Mouse (Mus musculus) embryonic facial prominence, embryonic 11.5 days (tissue): ENCODE data around the gene Cphx3. TPM values are rescaled to one million over a fixed set of nuclear protein-coding genes. Genes with fewer than 3 reads are reported as not detected.
"Not testable (repeated sequence)": the region's sequence is repeated elsewhere in the genome, so short reads cannot be mapped to it uniquely, and the experiment has no call there.

Source experiments
- ATAC-seq: fragments of 200-750 bp; cut with Nextera tagmentation; replicated peaks from 2 replicates; pipeline ENCODE4 v1.8.0; 2017; ENCODE audit warnings: low read depth; ENCODE audit not compliant: insufficient number of reproducible peaks, low FRiP score, low TSS enrichment
- DNase-seq: peaks from one replicate; pipeline ENCODE4 v3.0.0-alpha.2; 2015; ENCODE audit warnings: low spot score
- H3K27ac ChIP-seq: fragments of 300-500 bp; sonication (generic); replicated peaks from 2 replicates; pipeline ENCODE4 v1.5.1; 2014; ENCODE audit warnings: mild to moderate bottlenecking, low read depth, low read length, control low read depth
- H3K27me3 ChIP-seq: fragments of 300-500 bp; sonication (generic); 2 replicates; pipeline ENCODE4 v1.6.1; 2014; ENCODE audit warnings: mild to moderate bottlenecking, low read length, moderate library complexity, mixed read lengths; ENCODE audit not compliant: control insufficient read depth, insufficient read depth
- H3K36me3 ChIP-seq: fragments of 300-500 bp; sonication (generic); replicated peaks from 2 replicates; pipeline ENCODE4 v1.6.1; 2014; ENCODE audit warnings: low read depth, mild to moderate bottlenecking, low read length, moderate library complexity, mixed read lengths; ENCODE audit not compliant: control insufficient read depth, insufficient read depth
- H3K4me1 ChIP-seq: fragments of 300-500 bp; sonication (generic); 2 replicates; pipeline ENCODE4 v1.6.1; 2014; ENCODE audit warnings: low read length, mixed read lengths; ENCODE audit not compliant: control insufficient read depth, insufficient read depth
- H3K4me2 ChIP-seq: fragments of 300-500 bp; sonication (generic); 2 replicates; pipeline ENCODE4 v1.6.1; 2014; ENCODE audit warnings: low read depth, mild to moderate bottlenecking, control low read depth, low read length, moderate library complexity
- H3K4me3 ChIP-seq: fragments of 300-500 bp; sonication (generic); 2 replicates; pipeline ENCODE4 v1.5.1; 2014; ENCODE audit warnings: low read depth, low read length, control low read depth
- H3K9ac ChIP-seq: fragments of 300-500 bp; sonication (generic); replicated peaks from 2 replicates; pipeline ENCODE4 v1.6.1; 2014; ENCODE audit warnings: mild to moderate bottlenecking, control low read depth, low read length
- H3K9me3 ChIP-seq: fragments of 300-500 bp; sonication (generic); replicated peaks from 2 replicates; pipeline ENCODE4 v1.6.1; 2016; ENCODE audit warnings: mild to moderate bottlenecking, low read length, inconsistent platforms, mixed read lengths; ENCODE audit not compliant: control insufficient read depth
- WGBS: fragments of 180-500 bp; shearing (Covaris S2); extraction: QIAGEN DNeasy Blood & Tissue Kit; methylation state at CpG from one replicate; pipeline ENCODE4 v1.1.7; 2014; 5-methylcytosine and 5-hydroxymethylcytosine counted together
- polyA plus RNA-seq: library from polyadenylated mRNA; unstranded; fragments of >200 nt; fragmentation: Nextera tagmentation; extraction: Ambion mirVana; gene quantifications from 2 replicates; pipeline ENCODE4 v1.2.1, GENCODE M21; 2014

The Cphx3 gene
- polyA plus RNA-seq, 1 experiment from 2014 or later, result not detected

- not testable (repeated sequence) for H3K27ac ChIP-seq, H3K36me3 ChIP-seq, H3K27me3 ChIP-seq, H3K9me3 ChIP-seq, ATAC-seq, DNase-seq, H3K4me3 ChIP-seq, H3K4me2 ChIP-seq, H3K4me1 ChIP-seq, H3K9ac ChIP-seq
- no CpG with 5 or more reads among the region's 10 CpGs for WGBS
These were observed 99.6 kb downstream of the Cphx3 start for GRCm38 (mm10) chr14:26181660-26182059.

- not testable (repeated sequence) for H3K27ac ChIP-seq, DNase-seq, H3K36me3 ChIP-seq, H3K4me1 ChIP-seq, H3K9ac ChIP-seq, H3K4me3 ChIP-seq, H3K27me3 ChIP-seq, H3K9me3 ChIP-seq, H3K4me2 ChIP-seq, ATAC-seq
- no CpG with 5 or more reads among the region's 10 CpGs for WGBS
These were observed 100.3 kb downstream of the Cphx3 start, which contains the start of gene Plac9b for GRCm38 (mm10) chr14:26182380-26182779. Gene Plac9b (minus strand): TSS chr14:26182480.

- H3K4me2 ChIP-seq, H3K4me1 ChIP-seq, ATAC-seq, H3K36me3 ChIP-seq, DNase-seq, H3K4me3 ChIP-seq, H3K27ac ChIP-seq, H3K9me3 ChIP-seq, H3K9ac ChIP-seq, H3K27me3 ChIP-seq: not testable (repeated sequence)
- WGBS, result no CpG with 5 or more reads among the region's 9 CpGs
These were observed 104.5 kb downstream of the Cphx3 start for GRCm38 (mm10) chr14:26186638-26187037.

GRCm38 (mm10) chr14:26188361-26188760, 106.3 kb downstream of the Cphx3 start:
- not testable (repeated sequence) for H3K9ac ChIP-seq
- WGBS, result no CpG with 5 or more reads among the region's 8 CpGs

DNA sequence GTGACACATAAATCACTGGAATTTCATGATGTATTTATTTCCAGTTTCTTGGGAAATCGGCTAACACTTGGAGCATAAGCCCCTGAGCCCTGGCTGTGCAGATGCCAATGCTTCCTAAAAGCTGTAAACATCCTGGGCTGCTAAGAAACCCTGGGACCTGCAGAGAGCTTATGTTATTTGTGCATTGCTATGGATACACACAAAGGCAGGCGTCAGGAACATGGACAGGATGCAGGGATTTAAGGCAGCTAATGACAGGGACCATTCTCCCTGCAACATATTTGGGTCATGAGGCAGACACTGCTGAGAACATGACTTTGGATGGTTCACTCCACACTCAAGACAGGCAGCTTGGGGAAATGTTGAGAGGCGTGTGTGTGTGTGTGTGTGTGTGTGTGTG, 115.8 kb downstream of the Cphx3 start:
- not testable (repeated sequence) for H3K4me1 ChIP-seq, H3K27me3 ChIP-seq, H3K27ac ChIP-seq, H3K9ac ChIP-seq, H3K4me2 ChIP-seq, DNase-seq, H3K4me3 ChIP-seq, H3K36me3 ChIP-seq, ATAC-seq, H3K9me3 ChIP-seq
- no CpG with 5 or more reads among the region's 3 CpGs for WGBS

More at GRCm38 (mm10) chr14:26188361-26188760, 106.3 kb downstream of the Cphx3 start:
- not testable (repeated sequence) for H3K9me3 ChIP-seq, H3K27ac ChIP-seq, H3K4me2 ChIP-seq, H3K36me3 ChIP-seq, H3K4me1 ChIP-seq, H3K27me3 ChIP-seq, ATAC-seq, DNase-seq, H3K4me3 ChIP-seq

DNA sequence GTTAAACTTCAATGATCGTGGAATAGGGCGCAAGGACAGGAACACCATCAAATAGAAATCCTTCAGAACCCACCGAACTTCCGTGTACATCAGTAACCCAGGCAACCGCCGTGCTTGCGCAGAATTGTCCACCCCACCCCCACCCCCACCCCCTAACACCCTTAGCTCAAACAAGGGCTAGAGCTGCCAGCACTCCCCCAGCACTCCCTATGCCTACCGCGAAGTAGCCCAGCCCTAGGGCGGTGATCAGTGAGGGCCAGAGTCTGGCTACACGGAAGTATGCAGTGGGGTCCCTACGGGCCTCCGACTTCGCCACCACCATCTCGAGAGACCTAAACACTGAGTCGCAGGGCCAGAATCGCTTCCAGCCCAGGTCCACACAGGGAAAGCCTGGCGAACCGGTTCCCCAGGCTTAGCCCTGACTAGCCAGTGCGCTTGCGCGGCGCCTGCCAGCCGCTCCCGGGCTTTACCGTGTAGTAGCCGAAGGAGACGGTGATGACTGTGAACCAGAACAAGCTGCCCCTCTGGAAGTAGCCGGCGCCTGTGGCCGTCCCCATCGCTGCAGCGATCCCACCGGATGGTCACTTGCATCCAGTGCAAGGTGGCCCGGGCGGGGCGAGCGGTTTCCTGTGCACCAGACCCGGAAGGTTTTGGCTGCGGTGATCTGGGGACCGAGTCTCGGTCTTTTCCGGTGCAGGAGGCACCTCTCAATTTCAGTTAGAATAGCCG, 124.3 kb downstream of the Cphx3 start:
- no CpG with 5 or more reads among the region's 44 CpGs for WGBS

GRCm38 (mm10) chr14:26206926-26207247, 124.8 kb downstream of the Cphx3 start, which contains the start of gene Tmem254b:
Gene Tmem254b (minus strand): TSS chr14:26207041.
- H3K9ac ChIP-seq, H3K27me3 ChIP-seq, H3K36me3 ChIP-seq, DNase-seq, H3K4me2 ChIP-seq, H3K4me3 ChIP-seq, H3K27ac ChIP-seq, ATAC-seq, H3K4me1 ChIP-seq, H3K9me3 ChIP-seq: not testable (repeated sequence)
- WGBS, result no CpG with 5 or more reads among the region's 10 CpGs

More for the DNA sequence above, 124.3 kb downstream of the Cphx3 start:
- peak; percentile 76; the same call in 1 of the 2 replicates for ATAC-seq
- H3K4me1 ChIP-seq, H3K4me3 ChIP-seq, H3K4me2 ChIP-seq, H3K9ac ChIP-seq, H3K27ac ChIP-seq, DNase-seq, H3K9me3 ChIP-seq, H3K27me3 ChIP-seq, H3K36me3 ChIP-seq: not testable (repeated sequence)

DNA sequence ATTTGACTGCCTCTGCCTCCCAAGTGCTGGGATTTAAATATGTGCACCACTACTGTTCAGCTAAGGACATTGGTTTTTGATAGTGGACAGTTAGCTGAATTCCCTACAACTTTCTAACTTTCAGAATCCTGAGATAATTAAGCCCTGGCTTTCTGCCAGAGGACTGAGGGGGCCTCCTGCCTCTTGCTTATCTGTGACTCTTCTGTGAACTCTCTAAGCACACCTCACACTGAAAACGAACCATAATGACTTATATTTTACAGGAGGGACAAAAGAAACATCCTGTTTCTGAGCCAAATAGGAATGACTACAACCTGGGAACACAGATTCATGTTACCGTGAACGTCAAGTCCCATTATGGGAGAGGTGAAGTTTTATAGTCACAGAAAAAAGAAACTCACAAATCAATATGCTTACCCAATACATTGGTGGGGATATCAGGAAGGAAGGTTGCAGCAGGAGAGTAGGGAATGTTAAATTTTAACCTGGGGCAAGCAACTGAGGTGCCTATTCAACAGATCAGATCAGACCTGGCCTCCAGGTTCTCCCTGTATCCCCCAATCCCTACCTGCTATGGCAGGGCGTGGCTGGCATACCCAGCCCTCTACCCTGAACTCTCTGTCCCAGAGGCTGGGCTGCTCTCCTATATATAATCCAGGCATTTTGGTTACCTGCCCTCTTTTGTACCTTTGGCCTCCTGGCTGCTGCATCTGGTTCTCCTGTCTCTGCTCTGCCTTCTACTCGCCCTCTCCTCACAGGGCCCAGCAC, 134.3 kb downstream of the Cphx3 start:
- ATAC-seq, H3K36me3 ChIP-seq, H3K4me1 ChIP-seq, H3K9ac ChIP-seq, DNase-seq, H3K27me3 ChIP-seq, H3K9me3 ChIP-seq, H3K4me2 ChIP-seq, H3K27ac ChIP-seq, H3K4me3 ChIP-seq: not testable (repeated sequence)
- no CpG with 5 or more reads among the region's 5 CpGs for WGBS
